Mouse (Mus musculus) B cell, adult (primary cell): ENCODE measurements around the gene Zfp266. TPM values are rescaled to one million over a fixed set of nuclear protein-coding genes. Genes with fewer than 3 reads are reported as not detected.

Experiments
- total RNA-seq: library from RNA; stranded (reverse); gene quantifications from 4 replicates; pipeline ENCODE4 v1.2.4, GENCODE M21; 2023; ENCODE audit not compliant: inconsistent age

Zfp266 gene
- 29.0 to 37.7 TPM (median 33.0 TPM) in 4 replicates for total RNA-seq

DNA sequence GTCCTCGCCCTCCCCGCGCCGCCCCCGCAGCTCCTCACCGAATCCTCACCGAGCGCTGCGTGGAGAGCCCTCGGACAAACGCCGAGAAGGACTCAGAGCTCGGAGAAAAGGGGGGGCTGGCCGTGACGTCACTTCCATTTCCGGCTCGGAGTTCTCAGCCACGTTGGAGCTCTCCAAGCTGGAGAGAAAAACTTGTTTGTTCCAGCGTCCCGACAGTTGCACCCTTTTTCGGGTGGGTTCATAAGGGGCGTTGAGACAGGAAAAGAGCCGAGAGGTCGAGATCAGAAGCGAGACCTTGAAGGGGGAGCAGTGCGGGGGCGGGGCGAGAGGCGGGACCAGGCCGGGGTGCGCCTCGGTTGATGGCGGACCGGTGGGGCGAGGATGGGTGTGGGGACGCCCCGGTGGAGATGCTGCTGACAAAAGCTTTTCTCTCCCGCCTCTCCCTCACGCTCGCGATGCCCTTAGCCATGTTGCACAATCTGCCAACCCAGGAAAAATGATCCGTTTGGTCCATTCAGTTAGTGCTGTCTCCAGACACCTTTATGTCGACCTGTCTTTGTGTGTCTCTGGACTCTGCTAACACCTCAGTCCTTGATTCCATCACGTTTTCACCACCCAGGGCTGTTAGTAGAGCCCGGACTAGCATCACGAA, at the start of gene Zfp266:
TSS of gene Zfp266 (minus strand) at position 112 of the 652 bp plus-strand sequence.

DNA sequence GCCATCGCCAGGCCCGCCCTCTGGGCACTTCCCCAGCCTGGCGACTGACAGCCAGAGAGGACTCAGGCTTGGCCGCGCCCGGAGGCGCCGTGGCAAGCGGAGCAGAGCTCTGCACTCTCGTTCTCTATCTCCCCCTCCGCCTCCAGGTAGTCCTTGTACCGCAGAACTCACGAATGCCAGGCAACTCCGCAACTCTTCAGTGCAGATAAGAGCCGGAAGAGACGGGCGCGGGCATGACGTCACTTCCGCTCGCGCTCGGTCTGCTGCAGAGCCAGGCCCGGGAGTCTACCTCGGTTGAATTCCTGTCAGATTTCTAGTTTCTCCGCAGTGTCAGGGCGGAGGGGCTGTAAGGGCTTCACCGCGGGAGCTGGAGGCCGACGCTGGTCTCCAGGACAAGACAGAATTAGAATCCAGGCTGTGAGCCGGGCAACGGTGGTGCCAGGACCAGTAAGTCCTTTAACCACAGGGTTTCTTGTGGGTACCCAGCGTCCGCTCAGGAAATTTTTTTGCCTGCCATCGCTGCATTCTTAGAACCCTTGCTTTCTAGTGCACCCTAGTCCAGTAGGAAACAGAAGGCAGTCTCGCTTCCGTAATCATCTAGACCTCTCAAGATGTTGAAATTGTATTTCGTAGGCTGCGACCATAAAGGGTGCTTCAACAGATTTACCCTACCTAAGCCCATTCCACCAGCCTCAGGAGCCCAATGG, 28.5 kb downstream of the Zfp266 start, which contains the start of gene Zfp426:
TSS of gene Zfp426 (minus strand) at position 220 of the 707 bp plus-strand sequence.

GRCm38 (mm10) chr9:20459377-20460317, 61.6 kb downstream of the Zfp266 start, which contains the start of gene Zfp26:
Zfp26 (minus strand) TSS chr9:20460162.

Other genes with a start within 250 kb of the Zfp266 start
- 0.24 TPM in 1 of 4 replicates, not detected in the others for gene Olfr39, start 239.1 kb downstream of the Zfp266 start, total RNA-seq
- not detected in 4 replicates for gene Olfr873, start 222.9 kb downstream of the Zfp266 start, total RNA-seq
- not detected in 4 replicates for gene Olfr18, start 185.3 kb downstream of the Zfp266 start, total RNA-seq
- gene Zfp560, start 136.2 kb downstream of the Zfp266 start, total RNA-seq = 7.7 to 14.0 TPM (median 11.2 TPM) in 4 replicates
- 41.1 to 45.0 TPM (median 44.4 TPM) in 4 replicates for gene Zfp26, start 61.3 kb downstream of the Zfp266 start, total RNA-seq
- gene Zfp426, start 28.7 kb downstream of the Zfp266 start, total RNA-seq = 17.4 to 25.3 TPM (median 18.8 TPM) in 4 replicates
- gene Zfp846, start 59.9 kb upstream of the Zfp266 start, total RNA-seq = 7.0 to 9.6 TPM (median 8.3 TPM) in 4 replicates
- gene Ubl5, start 121.5 kb upstream of the Zfp266 start, total RNA-seq = 350 to 393 TPM (median 361 TPM) in 4 replicates
- gene Fbxl12, start 123.3 kb upstream of the Zfp266 start, total RNA-seq = 80.5 to 89.3 TPM (median 85.7 TPM) in 4 replicates
- gene Pin1, start 130.7 kb upstream of the Zfp266 start, total RNA-seq = 14.5 to 16.2 TPM (median 15.0 TPM) in 4 replicates
- not detected in 4 replicates for gene Olfm2, start 224.9 kb upstream of the Zfp266 start, total RNA-seq